Mouse (Mus musculus) forebrain, postnatal 0 days (tissue): ENCODE results near the gene Fbn1. TPM values are rescaled to one million over a fixed set of nuclear protein-coding genes. Genes with fewer than 3 reads are reported as not detected.

ENCODE experiments used
- ATAC-seq: fragments of 200-750 bp; cut with Nextera tagmentation; 2 replicates; pipeline ENCODE4 v1.8.0; 2017; ENCODE audit warnings: mild to moderate bottlenecking, moderate library complexity
- DNase-seq: peaks from one replicate; pipeline ENCODE4 v3.0.0-alpha.2; 2015
- H3K27ac ChIP-seq: fragments of 300-500 bp; sonication (generic); 2 replicates; pipeline ENCODE4 v1.5.1; 2014; ENCODE audit warnings: low read depth, mild to moderate bottlenecking, antibody characterized with exemption, low read length, moderate library complexity, mixed read lengths
- H3K27me3 ChIP-seq: fragments of 300-500 bp; sonication (generic); 2 replicates; pipeline ENCODE4 v1.6.1; 2014; ENCODE audit warnings: mild to moderate bottlenecking, low read length, mixed read lengths; ENCODE audit not compliant: insufficient read depth
- H3K36me3 ChIP-seq: fragments of 300-500 bp; sonication (generic); 2 replicates; pipeline ENCODE4 v1.6.1; 2014; ENCODE audit warnings: mild to moderate bottlenecking, moderate library complexity; ENCODE audit not compliant: insufficient read depth
- H3K4me1 ChIP-seq: fragments of 300-500 bp; sonication (generic); 2 replicates; pipeline ENCODE4 v1.6.1; 2014; ENCODE audit warnings: antibody characterized with exemption; ENCODE audit not compliant: insufficient read depth
- H3K4me2 ChIP-seq: fragments of 300-500 bp; sonication (generic); 2 replicates; pipeline ENCODE4 v1.6.1; 2014; ENCODE audit warnings: low read depth, mild to moderate bottlenecking, moderate library complexity
- H3K4me3 ChIP-seq: fragments of 300-500 bp; sonication (generic); 2 replicates; pipeline ENCODE4 v1.5.1; 2014; ENCODE audit warnings: low read depth, low read length, mixed read lengths
- H3K9ac ChIP-seq: fragments of 300-500 bp; sonication (generic); 2 replicates; pipeline ENCODE4 v1.6.1; 2014; ENCODE audit warnings: mild to moderate bottlenecking
- H3K9me3 ChIP-seq: fragments of 300-500 bp; sonication (generic); 2 replicates; pipeline ENCODE4 v1.6.1; 2016; ENCODE audit warnings: low read length
- CTCF ChIP-seq: sonication (generic); IDR thresholded peaks from 2 replicates; pipeline ENCODE4 v1.5.1; 2016; ENCODE audit warnings: antibody characterized with exemption, control low read depth, low read depth
- WGBS: fragments of 180-500 bp; shearing (Covaris S2); extraction: QIAGEN DNeasy Blood & Tissue Kit; methylation state at CpG from one replicate; pipeline ENCODE4 v1.1.7; 2014; 5-methylcytosine and 5-hydroxymethylcytosine counted together
- polyA plus RNA-seq: library from polyadenylated mRNA; unstranded; fragments of >200 nt; fragmentation: Nextera tagmentation; extraction: Ambion mirVana; gene quantifications from 2 replicates; pipeline ENCODE4 v1.2.1, GENCODE M21; 2015
- total RNA-seq: library from RNA; depleted of rRNA; stranded (reverse); fragments of >200 nt; gene quantifications from 2 replicates; pipeline ENCODE4 v1.2.3, GENCODE M21; 2014

The Fbn1 gene
- total and polyA plus RNA-seq, 2 experiments from 2014 or later: 1.7 to 16.7 TPM

- Histone ChIP-seq H3K9ac (no peak overlapping the region), H3K4me2 (no peak overlapping the region), H3K27ac (no peak overlapping the region), H3K4me1 (no peaks in the 10 kb centered on the region), H3K4me3 (no peak overlapping the region), H3K9me3 (no peaks in the 10 kb centered on the region), H3K27me3 (no peaks in the 10 kb centered on the region), H3K36me3 (peaks cover 34% of the 10 kb centered on the region)
- DNase-seq (no peak), ATAC-seq (no peak)
- 91% methylated on average over 8 of the region's 8 CpGs for WGBS
- no peak for TF ChIP-seq CTCF
Observed at GRCm38 (mm10) chr2:125369666-125370065, 138.1 kb downstream of the Fbn1 start.

- no peaks in the 10 kb centered on the region for H3K27me3 ChIP-seq
- H3K9me3 ChIP-seq: no peaks in the 10 kb centered on the region
- no peaks in the 10 kb centered on the region for H3K4me1 ChIP-seq
- ATAC-seq (no peak), DNase-seq (no peak)
- TF ChIP-seq CTCF: no peak
- no peak overlapping the region for H3K4me3 ChIP-seq
- no peak overlapping the region for H3K9ac ChIP-seq
- WGBS: 85% methylated on average over 4 of the region's 4 CpGs
- H3K36me3 ChIP-seq: peaks cover 34% of the 10 kb centered on the region
- no peak overlapping the region for H3K27ac ChIP-seq
- no peak overlapping the region for H3K4me2 ChIP-seq
Observed at GRCm38 (mm10) chr2:125368616-125369015, 139.2 kb downstream of the Fbn1 start.

- ATAC-seq (no peak), DNase-seq (no peak)
- Histone ChIP-seq H3K9ac (no peak overlapping the region), H3K4me2 (no peak overlapping the region), H3K27me3 (no peaks in the 10 kb centered on the region), H3K27ac (no peak overlapping the region), H3K36me3 (peaks cover 33% of the 10 kb centered on the region), H3K4me3 (no peak overlapping the region), H3K9me3 (no peaks in the 10 kb centered on the region), H3K4me1 (no peaks in the 10 kb centered on the region)
- WGBS: 85% methylated on average over 4 of the region's 4 CpGs
- no peak for TF ChIP-seq CTCF
Observed at GRCm38 (mm10) chr2:125361661-125362060, 146.1 kb downstream of the Fbn1 start.

GRCm38 (mm10) chr2:125356486-125356885 is 151.3 kb downstream of the Fbn1 start:
- no peak for DNase-seq
- TF ChIP-seq CTCF: no peak
- Histone ChIP-seq H3K4me1 (peaks cover 9% of the 10 kb centered on the region; the same call in 1 of the 2 replicates), H3K27me3 (no peaks in the 10 kb centered on the region), H3K4me2 (no peak overlapping the region), H3K36me3 (peaks cover 2% of the 10 kb centered on the region; the same call in 1 of the 2 replicates), H3K9me3 (no peaks in the 10 kb centered on the region), H3K27ac (no peak overlapping the region), H3K4me3 (no peak overlapping the region), H3K9ac (no peak overlapping the region)
- ATAC-seq: no peak
- 78% methylated on average over 3 of the region's 3 CpGs for whole genome bisulfite sequencing

- WGBS: 91% methylated on average over 5 of the region's 5 CpGs
- H3K27me3 ChIP-seq: no peaks in the 10 kb centered on the region
- peaks cover 9% of the 10 kb centered on the region; the same call in 1 of the 2 replicates for H3K4me1 ChIP-seq
- H3K4me3 ChIP-seq: no peak overlapping the region
- no peak overlapping the region for H3K27ac ChIP-seq
- H3K4me2 ChIP-seq: no peak overlapping the region
- no peak for TF ChIP-seq CTCF
- H3K9ac ChIP-seq: no peak overlapping the region
- DNase-seq (no peak), ATAC-seq (0 out of 2 replicates have a peak, but pooled peaks have one; percentile 12)
- H3K36me3 ChIP-seq: peaks cover 3% of the 10 kb centered on the region
- no peaks in the 10 kb centered on the region for H3K9me3 ChIP-seq
Observed at GRCm38 (mm10) chr2:125356068-125356467, 151.7 kb downstream of the Fbn1 start.

- peaks cover 8% of the 10 kb centered on the region for H3K36me3 ChIP-seq
- no peak overlapping the region for H3K9ac ChIP-seq
- H3K4me3 ChIP-seq: no peak overlapping the region
- H3K27ac ChIP-seq: no peak overlapping the region; the same call in 1 of the 2 replicates
- ATAC-seq (peak; percentile 34), DNase-seq (peak; percentile 3)
- TF ChIP-seq CTCF: no peak
- no peaks in the 10 kb centered on the region for H3K9me3 ChIP-seq
- H3K4me2 ChIP-seq: peak overlapping the region; percentile 17
- no peaks in the 10 kb centered on the region for H3K27me3 ChIP-seq
- WGBS: 53% methylated on average over 11 of the region's 11 CpGs
- peaks cover 9% of the 10 kb centered on the region; the same call in 1 of the 2 replicates for H3K4me1 ChIP-seq
Observed at GRCm38 (mm10) chr2:125355216-125355971, 152.4 kb downstream of the Fbn1 start.

GRCm38 (mm10) chr2:125354587-125354986 is 153.2 kb downstream of the Fbn1 start:
- Histone ChIP-seq H3K27me3 (no peaks in the 10 kb centered on the region), H3K9me3 (no peaks in the 10 kb centered on the region), H3K4me2 (peak overlapping the region; percentile 17), H3K4me3 (no peak overlapping the region), H3K36me3 (peaks cover 8% of the 10 kb centered on the region; the same call in 1 of the 2 replicates), H3K27ac (no peak overlapping the region), H3K4me1 (peaks cover 9% of the 10 kb centered on the region; the same call in 1 of the 2 replicates), H3K9ac (no peak overlapping the region)
- ATAC-seq: peak; percentile 67
- 56% methylated on average over 11 of the region's 11 CpGs for WGBS
- DNase-seq: peak; percentile 62
- TF ChIP-seq CTCF: no peak
